Mouse (Mus musculus): Measurements from ENCODE around the gene Hoxc4. TPM values are rescaled to one million over a fixed set of nuclear protein-coding genes. Genes with fewer than 3 reads are reported as not detected.

The Hoxc4 gene
- polyA plus RNA-seq, 1 experiment from 2014 or later, result 5.9 TPM

GRCm38 (mm10) chr15:102996548-102996947 lies 22.2 kb upstream of the Hoxc4 start:
- Histone ChIP-seq H3K27me3 (ENCODE audit: insufficient read depth, low read length) (0 out of 2 replicates have a peak, but pooled peaks cover 8% of the 10 kb centered on the region), H3K36me3 (ENCODE audit: insufficient read depth, low read length) (no peaks in the 10 kb centered on the region), H3K27ac (peak overlapping the region; percentile 66), H3K4me1 (replicated peaks; ENCODE audit: insufficient read depth, low read length) (peaks cover 16% of the 10 kb centered on the region; the same call in 1 of the 2 replicates), H3K4me3 (replicated peaks; ENCODE audit: low read depth, low read length) (0 out of 2 replicates have a peak overlapping the region, but pooled peaks have one; percentile 2), H3K4me2 (ENCODE audit: low read length) (peak overlapping the region; percentile 80), H3K9me3 (replicated peaks; ENCODE audit: low read length) (no peaks in the 10 kb centered on the region), H3K9ac (ENCODE audit: low read depth, low read length) (peak overlapping the region; percentile 42; the same call in 1 of the 2 replicates)
- ATAC-seq (replicated peaks; ENCODE audit: low FRiP score, low read depth), result no peak
- no peak for TF ChIP-seq CTCF (IDR thresholded peaks at IDR 0.05; ENCODE audit: low read depth)
- no peak for DNase-seq (ENCODE audit: low spot score)
- WGBS, result 10% methylated on average over 9 of the region's 9 CpGs

- peaks cover 20% of the 10 kb centered on the region; the same call in 1 of the 2 replicates for H3K4me1 ChIP-seq (replicated peaks; ENCODE audit: insufficient read depth, low read length)
- 9% methylated on average over 3 of the region's 3 CpGs for WGBS
- peak overlapping the region; percentile 80 for H3K4me2 ChIP-seq (ENCODE audit: low read length)
- DNase-seq (ENCODE audit: low spot score) (no peak), ATAC-seq (replicated peaks; ENCODE audit: low FRiP score, low read depth) (no peak)
- H3K36me3 ChIP-seq (ENCODE audit: insufficient read depth, low read length), result no peaks in the 10 kb centered on the region
- H3K27me3 ChIP-seq (ENCODE audit: insufficient read depth, low read length), result 0 out of 2 replicates have a peak, but pooled peaks cover 8% of the 10 kb centered on the region
- peak overlapping the region; percentile 35 for H3K9ac ChIP-seq (ENCODE audit: low read depth, low read length)
- TF ChIP-seq CTCF (IDR thresholded peaks at IDR 0.05; ENCODE audit: low read depth), result no peak
- peak overlapping the region; percentile 92 for H3K27ac ChIP-seq
- H3K4me3 ChIP-seq (replicated peaks; ENCODE audit: low read depth, low read length), result peak overlapping the region; percentile 45
- H3K9me3 ChIP-seq (replicated peaks; ENCODE audit: low read length), result no peaks in the 10 kb centered on the region
Observed at GRCm38 (mm10) chr15:102997431-102997830, 21.3 kb upstream of the Hoxc4 start.

- no peak for TF ChIP-seq CTCF (IDR thresholded peaks at IDR 0.05; ENCODE audit: low read depth)
- Histone ChIP-seq H3K4me3 (replicated peaks; ENCODE audit: low read depth, low read length) (peak within 1 kb of the TSS; percentile 45), H3K4me1 (replicated peaks; ENCODE audit: insufficient read depth, low read length) (peaks cover 26% of the 10 kb centered on the region; the same call in 1 of the 2 replicates), H3K36me3 (ENCODE audit: insufficient read depth, low read length) (no peaks in the 10 kb centered on the region), H3K27ac (peak within 1 kb of the TSS; percentile 92), H3K9ac (ENCODE audit: low read depth, low read length) (peak within 1 kb of the TSS; percentile 83), H3K9me3 (replicated peaks; ENCODE audit: low read length) (no peaks in the 10 kb centered on the region), H3K4me2 (ENCODE audit: low read length) (peak within 1 kb of the TSS; percentile 80), H3K27me3 (ENCODE audit: insufficient read depth, low read length) (0 out of 2 replicates have a peak, but pooled peaks cover 8% of the 10 kb centered on the region)
- ATAC-seq (replicated peaks; ENCODE audit: low FRiP score, low read depth) (peak; percentile 22), DNase-seq (ENCODE audit: low spot score) (peak; percentile 97)
- 1% methylated on average over 19 of the region's 19 CpGs for WGBS
Observed at GRCm38 (mm10) chr15:102997939-102998355, 20.8 kb upstream of the Hoxc4 start, which contains the start of gene Hoxc6. Gene Hoxc6, plus strand, starts transcription at chr15:102998257.

- peak overlapping the region; percentile 80 for H3K4me2 ChIP-seq (ENCODE audit: low read length)
- ATAC-seq (replicated peaks; ENCODE audit: low FRiP score, low read depth), result peak; percentile 45
- peak; percentile 81 for DNase-seq (ENCODE audit: low spot score)
- H3K27me3 ChIP-seq (ENCODE audit: insufficient read depth, low read length), result 0 out of 2 replicates have a peak, but pooled peaks cover 8% of the 10 kb centered on the region
- H3K9me3 ChIP-seq (replicated peaks; ENCODE audit: low read length), result no peaks in the 10 kb centered on the region
- WGBS, result under 1% methylated on average over 19 of the region's 19 CpGs
- H3K27ac ChIP-seq, result peak overlapping the region; percentile 92
- H3K9ac ChIP-seq (ENCODE audit: low read depth, low read length), result peak overlapping the region; percentile 83
- no peak for TF ChIP-seq CTCF (IDR thresholded peaks at IDR 0.05; ENCODE audit: low read depth)
- peaks cover 30% of the 10 kb centered on the region; the same call in 1 of the 2 replicates for H3K4me1 ChIP-seq (replicated peaks; ENCODE audit: insufficient read depth, low read length)
- peak overlapping the region; percentile 45 for H3K4me3 ChIP-seq (replicated peaks; ENCODE audit: low read depth, low read length)
- no peaks in the 10 kb centered on the region for H3K36me3 ChIP-seq (ENCODE audit: insufficient read depth, low read length)
Observed at GRCm38 (mm10) chr15:102998608-102999182, 20.0 kb upstream of the Hoxc4 start.

GRCm38 (mm10) chr15:102999183-102999831 lies 19.4 kb upstream of the Hoxc4 start:
- DNase-seq (ENCODE audit: low spot score), result peak; percentile 96
- 0 out of 2 replicates have a peak, but pooled peaks cover 8% of the 10 kb centered on the region for H3K27me3 ChIP-seq (ENCODE audit: insufficient read depth, low read length)
- peak overlapping the region; percentile 92 for H3K27ac ChIP-seq
- under 1% methylated on average over 33 of the region's 33 CpGs for WGBS
- TF ChIP-seq CTCF (IDR thresholded peaks at IDR 0.05; ENCODE audit: low read depth), result no peak
- peak overlapping the region; percentile 83 for H3K9ac ChIP-seq (ENCODE audit: low read depth, low read length)
- H3K4me3 ChIP-seq (replicated peaks; ENCODE audit: low read depth, low read length), result peak overlapping the region; percentile 45
- H3K4me2 ChIP-seq (ENCODE audit: low read length), result peak overlapping the region; percentile 80
- peak; percentile 81 for ATAC-seq (replicated peaks; ENCODE audit: low FRiP score, low read depth)
- no peaks in the 10 kb centered on the region for H3K9me3 ChIP-seq (replicated peaks; ENCODE audit: low read length)
- H3K4me1 ChIP-seq (replicated peaks; ENCODE audit: insufficient read depth, low read length), result peaks cover 30% of the 10 kb centered on the region
- no peaks in the 10 kb centered on the region for H3K36me3 ChIP-seq (ENCODE audit: insufficient read depth, low read length)

GRCm38 (mm10) chr15:102999955-103000354 lies 18.8 kb upstream of the Hoxc4 start:
- peaks cover 25% of the 10 kb centered on the region for H3K4me1 ChIP-seq (replicated peaks; ENCODE audit: insufficient read depth, low read length)
- H3K4me3 ChIP-seq (replicated peaks; ENCODE audit: low read depth, low read length), result peak overlapping the region; percentile 45

More at GRCm38 (mm10) chr15:102999955-103000354, 18.8 kb upstream of the Hoxc4 start:
- 0 out of 2 replicates have a peak, but pooled peaks cover 8% of the 10 kb centered on the region for H3K27me3 ChIP-seq (ENCODE audit: insufficient read depth, low read length)
- H3K4me2 ChIP-seq (ENCODE audit: low read length), result peak overlapping the region; percentile 80
- DNase-seq (ENCODE audit: low spot score) (no peak), ATAC-seq (replicated peaks; ENCODE audit: low FRiP score, low read depth) (no peak)
- TF ChIP-seq CTCF (IDR thresholded peaks at IDR 0.05; ENCODE audit: low read depth), result no peak
- H3K9me3 ChIP-seq (replicated peaks; ENCODE audit: low read length), result no peaks in the 10 kb centered on the region
- WGBS, result 5% methylated on average over 10 of the region's 11 CpGs
- no peaks in the 10 kb centered on the region for H3K36me3 ChIP-seq (ENCODE audit: insufficient read depth, low read length)
- peak overlapping the region; percentile 92 for H3K27ac ChIP-seq
- peak overlapping the region; percentile 83 for H3K9ac ChIP-seq (ENCODE audit: low read depth, low read length)
